Mouse (Mus musculus): ENCODE data around the gene Fa2h.
"Not testable (repeated sequence)": the region's sequence is repeated elsewhere in the genome, so short reads cannot be mapped to it uniquely, and the experiment has no call there.

GRCm38 (mm10) chr8:111310006-111310405 is 83.6 kb downstream of the Fa2h start:
- not testable (repeated sequence) for TF ChIP-seq EP300, CTCF (IDR thresholded peaks at IDR 0.05)
